ENCODE assay signal across 20 mouse cellular contexts in the genomic region with DNA sequence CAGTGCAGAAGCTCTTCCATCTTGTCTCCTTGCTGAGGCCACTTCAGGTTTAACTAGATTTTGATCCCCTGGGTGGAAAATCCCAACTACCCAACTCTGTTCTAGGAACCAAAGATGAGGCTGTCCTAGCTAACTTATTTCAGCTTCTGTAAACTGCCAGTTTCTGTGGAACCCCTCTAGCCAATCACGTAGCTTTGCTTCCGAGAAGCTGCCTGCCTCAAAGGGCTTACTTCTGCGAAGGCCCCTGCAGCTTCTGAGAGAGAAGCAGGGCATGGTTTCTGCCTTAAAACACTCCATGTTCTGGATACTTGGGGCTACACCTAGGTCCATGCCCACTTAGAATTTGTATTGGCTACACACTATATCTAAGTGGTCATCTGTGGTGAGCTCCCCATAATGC. TPM values are rescaled to one million over a fixed set of nuclear protein-coding genes. Genes with fewer than 3 reads are reported as not detected.
DNase-seq lines count a peak whose midpoint lies in the region; ATAC-seq lines count a peak whose summit lies in the region.
"Had no signal": no experiment of that assay in that cellular context is flagged by ENCODE, and none has a peak within 500 bp of the region (broad histone marks: within the 10 kb centered on the region; RNA-seq: fewer than 3 reads in every experiment).

No protein-coding gene starts in this region.

- H3K9me3 ChIP-seq in heart, embryonic 11.5 days (replicated peaks; ENCODE audit: control insufficient read depth, low read length), result no peaks in the 10 kb centered on the region
- no peaks in the 10 kb centered on the region for H3K9me3 ChIP-seq in kidney, embryonic 14.5 days (ENCODE audit: control insufficient read depth, low read length)
- no peaks in the 10 kb centered on the region for H3K9me3 ChIP-seq in kidney, embryonic 15.5 days (replicated peaks)
- H3K9me3 ChIP-seq: stomach, embryonic 15.5 days had no signal

- peaks cover 12% of the 10 kb centered on the region for H3K4me1 ChIP-seq in heart, embryonic 11.5 days (ENCODE audit: control insufficient read depth, insufficient read depth, low read length)
- peaks cover 12% of the 10 kb centered on the region for H3K4me1 ChIP-seq in kidney, embryonic 14.5 days (ENCODE audit: control insufficient read depth, insufficient read depth, low read length)
- peaks cover 15% of the 10 kb centered on the region for H3K4me1 ChIP-seq in kidney, embryonic 15.5 days

- no peak for ATAC-seq in heart, embryonic 11.5 days (replicated peaks; ENCODE audit: insufficient number of reproducible peaks, low FRiP score, low TSS enrichment)
- ATAC-seq in kidney, embryonic 14.5 days (ENCODE audit: low FRiP score, low TSS enrichment), result no peak
- ATAC-seq in kidney, embryonic 15.5 days (replicated peaks; ENCODE audit: low FRiP score), result no peak
- peak; percentile 56 for ATAC-seq in activated CD4-positive, CD25-positive, alpha-beta regulatory T cell, adult 4 months

- no peak for DNase-seq in heart, postnatal 25 days (ENCODE audit: low spot score)
- DNase-seq in CD4-positive, CD25-positive, alpha-beta regulatory T cell, adult 2 months (ENCODE audit: low read depth, low spot score), result peak; percentile 37
- no peak for DNase-seq in left cerebral cortex, adult 18-20 months (ENCODE audit: low spot score in 2 of 2)
- DNase-seq in adrenal gland, adult 8-10 months, result no peak
- DNase-seq: layer of hippocampus, postnatal 36 days; thymus, adult 18-20 months had no signal

- WGBS in heart, embryonic 11.5 days (ENCODE audit: insufficient replicate concordance), result 53% methylated on average over 3 of the region's 3 CpGs
- 50% methylated on average over 3 of the region's 3 CpGs for WGBS in kidney, embryonic 14.5 days
- WGBS in kidney, embryonic 15.5 days, result 66% methylated on average over 3 of the region's 3 CpGs

- H3K4me3 ChIP-seq in heart, embryonic 11.5 days (ENCODE audit: low read depth, low read length), result no peak overlapping the region
- H3K4me3 ChIP-seq in kidney, embryonic 14.5 days (ENCODE audit: low read length), result no peak overlapping the region
- H3K4me3 ChIP-seq in kidney, embryonic 15.5 days (replicated peaks), result no peak overlapping the region
- H3K4me3 ChIP-seq: erythroblast, embryonic 14.5 days had no signal

- intact Hi-C loops in heart, postnatal 25 days (cut with DNase I), result no loop called here

- 0 out of 2 replicates have a peak overlapping the region, but pooled peaks have one; percentile 43 for H3K9ac ChIP-seq in heart, embryonic 11.5 days (ENCODE audit: low read depth, low read length)
- H3K9ac ChIP-seq in kidney, embryonic 14.5 days (ENCODE audit: low read depth, low read length), result no peak overlapping the region
- H3K9ac ChIP-seq in kidney, embryonic 15.5 days, result no peak overlapping the region
- H3K9ac ChIP-seq: stomach, embryonic 15.5 days had no signal

- H3K27me3 ChIP-seq in heart, embryonic 11.5 days (ENCODE audit: control insufficient read depth, insufficient read depth, low read length), result no peaks in the 10 kb centered on the region
- H3K27me3 ChIP-seq in kidney, embryonic 14.5 days (ENCODE audit: control insufficient read depth, insufficient read depth, low read length), result no peaks in the 10 kb centered on the region; the same call in 1 of the 2 replicates
- H3K27me3 ChIP-seq in kidney, embryonic 15.5 days, result 0 out of 2 replicates have a peak, but pooled peaks cover 4% of the 10 kb centered on the region
- H3K27me3 ChIP-seq: stomach, embryonic 15.5 days had no signal

- no peaks in the 10 kb centered on the region for H3K36me3 ChIP-seq in heart, embryonic 11.5 days (ENCODE audit: control insufficient read depth, insufficient read depth, low read length)
- no peaks in the 10 kb centered on the region for H3K36me3 ChIP-seq in kidney, embryonic 14.5 days (ENCODE audit: control insufficient read depth, insufficient read depth, low read length)
- H3K36me3 ChIP-seq in kidney, embryonic 15.5 days, result no peaks in the 10 kb centered on the region
- H3K36me3 ChIP-seq: stomach, embryonic 15.5 days had no signal

- H3K27ac ChIP-seq in heart, embryonic 11.5 days (ENCODE audit: low read depth, low read length), result no peak overlapping the region
- H3K27ac ChIP-seq in kidney, embryonic 14.5 days (ENCODE audit: low read depth, low read length), result no peak overlapping the region
- H3K27ac ChIP-seq in kidney, embryonic 15.5 days, result no peak overlapping the region
- H3K27ac ChIP-seq: hindbrain, postnatal 0 days; stomach, embryonic 15.5 days had no signal

- H3K4me2 ChIP-seq in heart, embryonic 11.5 days, result no peak overlapping the region; the same call in 1 of the 2 replicates
- H3K4me2 ChIP-seq in kidney, embryonic 14.5 days (replicated peaks; ENCODE audit: low read depth, low read length), result peak overlapping the region; percentile 38; the same call in 1 of the 2 replicates
- H3K4me2 ChIP-seq in kidney, embryonic 15.5 days, result no peak overlapping the region

RNA-seq across cellular contexts. Expression of a gene that starts 36.1 kb away (rescaled TPM):
- polyA plus RNA-seq in heart, embryonic 11.5 days (2014; fragmentation: Nextera tagmentation; extraction: Ambion mirVana), result not detected in 2 replicates
- total RNA-seq in heart, postnatal 25 days (2021), result under 1 TPM; 0.67 to 0.73 TPM
- polyA plus RNA-seq in kidney, embryonic 14.5 days (2014; fragmentation: Nextera tagmentation; extraction: Ambion mirVana), result not detected in 2 replicates
- polyA plus RNA-seq in kidney, embryonic 15.5 days (2015; fragmentation: Nextera tagmentation; extraction: Ambion mirVana), result 0.21 and 0.36 TPM in 2 replicates
- under 1 TPM; 0.25 to 0.65 TPM for polyA plus RNA-seq in activated CD4-positive, CD25-positive, alpha-beta regulatory T cell, adult 4 months (2017; shearing (Covaris generic))
- total RNA-seq in left cerebral cortex, adult 18-20 months (2021), result 1 to 10 TPM; 1.2 to 1.6 TPM
- total RNA-seq in adrenal gland, adult 8-10 months (2022), result under 1 TPM in 2 of 4 experiments, not detected in 2; 0.15 to 0.30 TPM
- total RNA-seq: common myeloid progenitor, adult 5-6 weeks; megakaryocyte, adult 5-6 weeks; monocyte, adult 5-6 weeks; neutrophil, adult 5-6 weeks had no signal
- polyA plus RNA-seq: C2C12; embryonic facial prominence, embryonic 11.5 days; erythroblast, embryonic 14.5 days; liver, embryonic 16.5 days had no signal
